Mouse (Mus musculus): Measurements from ENCODE around the gene Dscam. TPM values are rescaled to one million over a fixed set of nuclear protein-coding genes. Genes with fewer than 3 reads are reported as not detected.

Gene Dscam
- total RNA-seq, 2 experiments from 2014 or later: 41.2 to 44.9 TPM

DNA sequence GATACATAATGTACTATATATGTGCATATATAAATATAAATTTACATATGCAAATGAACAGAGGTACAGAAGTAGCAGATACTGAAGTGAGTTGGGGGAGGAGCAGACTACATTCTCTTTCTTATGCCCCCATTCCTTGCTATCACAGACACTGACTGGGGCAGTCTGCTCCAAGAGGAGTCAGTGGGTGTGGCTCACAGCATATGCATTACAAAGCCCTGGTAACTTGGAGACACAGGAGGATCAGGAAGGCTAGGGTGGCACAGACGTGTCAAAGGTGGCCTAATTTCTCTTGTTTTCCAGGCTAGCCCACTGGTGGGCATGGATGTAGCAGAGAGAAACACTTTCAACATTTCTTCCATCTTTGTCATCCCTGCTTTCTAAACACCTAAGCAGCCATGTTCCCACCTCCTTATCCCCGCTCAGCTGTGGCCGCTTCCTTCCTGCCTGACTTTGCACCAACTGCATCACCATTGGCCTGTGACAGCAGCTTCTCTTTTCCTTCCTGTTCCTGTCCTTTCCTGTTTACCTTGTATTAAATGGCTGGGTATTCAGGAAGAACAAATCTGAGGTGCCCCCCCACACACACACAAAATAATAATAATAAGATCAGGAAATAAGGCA, 325.0 kb downstream of the Dscam start:
- Histone ChIP-seq H3K27ac (no peak overlapping the region), H3K4me3 (no peak overlapping the region)
- intact Hi-C loops (cut with DNase I): no loop called here
- DNase-seq (ENCODE audit: extremely low spot score in 1 of 2, low spot score in 2 of 2): no peak
- no peak for TF ChIP-seq CTCF (IDR thresholded peaks at IDR 0.05)

DNA sequence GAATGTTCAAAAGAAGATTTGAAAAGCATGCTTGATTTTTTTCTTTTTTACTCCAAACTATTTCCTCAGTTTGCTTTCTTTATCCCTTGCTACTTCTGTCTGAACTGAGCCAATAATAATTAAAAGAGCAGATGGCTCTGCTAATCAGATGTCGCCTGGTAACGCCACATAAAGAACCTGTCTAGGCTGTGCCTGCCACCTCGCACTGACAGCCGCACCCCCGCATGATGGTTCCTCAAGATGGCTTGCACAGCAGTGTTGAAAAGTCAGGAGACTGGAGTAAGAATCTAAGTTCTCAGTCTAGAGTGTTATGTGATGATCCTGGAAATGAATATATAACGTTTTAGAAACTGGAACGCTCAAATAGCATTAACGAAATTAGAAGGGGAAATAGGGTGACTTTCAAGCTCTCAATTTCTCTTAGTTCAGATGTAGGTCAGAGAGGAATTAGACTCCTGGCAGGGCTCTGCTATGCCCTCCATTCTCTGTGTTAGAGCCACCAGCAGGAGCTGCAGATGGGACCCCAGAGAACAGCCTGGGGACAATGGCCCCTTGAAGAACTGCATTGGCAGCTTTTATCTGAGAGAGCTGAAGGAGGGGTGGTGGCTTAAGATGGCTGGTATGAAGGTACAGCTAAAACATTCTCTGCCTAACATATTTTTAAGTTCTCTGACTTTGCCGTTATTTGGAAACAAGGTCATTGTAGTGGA, 326.7 kb downstream of the Dscam start:
- TF ChIP-seq CTCF (IDR thresholded peaks at IDR 0.05): no peak
- intact Hi-C loops (cut with DNase I): loop anchor here (5.0 kb wide), 1 partner anchor 443 kb away; no protein-coding TSS in a partner anchor
- no peak overlapping the region for H3K27ac ChIP-seq
- H3K4me3 ChIP-seq: no peak overlapping the region
- DNase-seq (ENCODE audit: extremely low spot score in 1 of 2, low spot score in 2 of 2): peak in 1 of 2 experiments; percentile 70

DNA sequence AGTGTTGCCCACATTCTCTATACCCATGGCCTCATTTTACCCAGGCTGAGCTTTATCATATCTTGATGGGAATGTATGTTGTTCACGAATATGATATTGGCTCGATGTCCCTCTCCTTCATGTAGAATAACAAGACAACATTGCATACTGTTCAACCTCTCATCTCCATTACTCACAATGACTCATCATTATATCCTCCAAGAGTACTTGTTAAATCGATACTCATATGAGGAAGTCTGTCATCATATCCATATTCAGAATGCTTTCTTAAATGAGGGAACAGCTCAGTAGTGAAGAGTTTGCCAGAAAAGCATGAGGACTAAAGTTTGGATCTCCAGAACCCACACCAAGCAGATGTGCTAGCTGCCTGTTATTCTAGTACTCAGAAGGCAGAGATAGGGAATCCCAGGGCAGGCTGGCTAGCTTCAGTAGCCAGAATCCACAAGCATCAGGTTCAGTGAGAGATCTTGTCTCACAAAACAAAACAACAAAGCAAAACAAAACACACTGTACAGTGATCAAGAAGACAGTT, 327.7 kb downstream of the Dscam start:
- Histone ChIP-seq H3K4me3 (no peak overlapping the region), H3K27ac (no peak overlapping the region)
- DNase-seq (ENCODE audit: extremely low spot score in 1 of 2, low spot score in 2 of 2): no peak
- intact Hi-C loops (cut with DNase I): loop anchor here (5.0 kb wide), 1 partner anchor 444 kb away; no protein-coding TSS in a partner anchor
- no peak for TF ChIP-seq CTCF (IDR thresholded peaks at IDR 0.05)

DNA sequence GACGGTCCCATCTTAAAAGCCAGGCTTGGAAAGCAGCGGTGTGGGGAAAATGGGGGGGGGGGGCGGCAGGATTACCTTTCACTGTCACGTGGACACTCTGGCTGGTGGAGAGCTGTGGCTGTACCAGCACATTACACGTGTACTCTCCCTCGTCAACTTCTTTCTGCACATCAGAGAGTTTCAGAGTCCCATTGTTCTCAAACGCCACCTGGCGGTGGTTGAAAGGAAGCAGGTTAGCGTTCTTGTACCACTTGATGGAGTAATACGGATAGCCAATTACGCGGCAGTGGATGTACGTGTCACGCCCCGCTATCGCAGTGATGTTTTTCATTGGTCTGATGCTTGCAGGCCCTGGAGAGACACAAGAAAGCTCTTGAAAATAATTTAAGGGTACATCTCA, 350.9 kb downstream of the Dscam start:
- peak; percentile 56 to 65 for DNase-seq (ENCODE audit: extremely low spot score in 1 of 2, low spot score in 2 of 2)
- peak; percentile 72 for TF ChIP-seq CTCF (IDR thresholded peaks at IDR 0.05)
- no peak overlapping the region for H3K4me3 ChIP-seq
- intact Hi-C loops (cut with DNase I): loop anchor here (1.0 to 2.0 kb wide), 2 partner anchors 62 to 135 kb away; no protein-coding TSS in a partner anchor
- no peak overlapping the region for H3K27ac ChIP-seq

DNA sequence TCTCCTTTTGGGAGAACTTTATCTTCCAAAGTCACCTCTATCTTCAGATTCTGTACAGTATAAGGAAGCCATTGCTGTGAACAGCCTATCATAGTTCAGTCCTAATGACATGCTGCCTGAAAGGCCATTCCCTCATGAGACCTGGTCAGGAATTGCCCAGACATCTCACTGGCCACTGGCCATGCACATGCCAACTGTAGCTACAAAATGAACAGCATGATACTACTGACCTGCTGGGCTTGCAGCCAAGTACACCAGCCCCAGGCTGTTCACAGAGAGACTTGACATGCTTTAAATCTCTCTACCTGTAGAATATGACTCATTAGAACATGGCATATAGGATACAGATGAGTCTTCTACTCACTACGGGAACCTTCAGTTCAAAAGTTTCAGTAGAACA, 364.3 kb downstream of the Dscam start:
- Histone ChIP-seq H3K27ac (no peak overlapping the region), H3K4me3 (no peak overlapping the region)
- DNase-seq (ENCODE audit: extremely low spot score in 1 of 2, low spot score in 2 of 2): no peak
- intact Hi-C loops (cut with DNase I): no loop called here
- TF ChIP-seq CTCF (IDR thresholded peaks at IDR 0.05): no peak

DNA sequence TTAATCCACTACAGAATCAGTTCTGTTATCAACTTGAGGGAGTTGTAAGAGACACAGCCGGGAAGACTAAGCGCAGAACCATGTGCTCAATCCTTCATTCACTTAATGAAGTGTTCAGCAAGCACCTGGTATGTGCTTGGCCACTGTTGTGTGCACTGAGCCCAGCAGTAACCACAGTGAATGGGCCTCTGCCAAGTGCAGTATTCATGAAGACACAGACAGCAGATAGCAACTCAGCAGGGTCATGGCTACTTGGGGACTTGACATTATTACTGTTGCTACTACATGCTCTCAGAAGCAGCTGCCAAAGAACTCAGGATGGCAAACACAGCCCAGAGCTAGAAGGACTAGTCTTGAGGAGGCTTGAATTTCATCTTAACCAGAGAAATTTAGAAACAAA, 367.9 kb downstream of the Dscam start:
- no peak overlapping the region for H3K27ac ChIP-seq
- TF ChIP-seq CTCF (IDR thresholded peaks at IDR 0.05): no peak
- intact Hi-C loops (cut with DNase I): no loop called here
- no peak overlapping the region for H3K4me3 ChIP-seq
- DNase-seq (ENCODE audit: extremely low spot score in 1 of 2, low spot score in 2 of 2): no peak

DNA sequence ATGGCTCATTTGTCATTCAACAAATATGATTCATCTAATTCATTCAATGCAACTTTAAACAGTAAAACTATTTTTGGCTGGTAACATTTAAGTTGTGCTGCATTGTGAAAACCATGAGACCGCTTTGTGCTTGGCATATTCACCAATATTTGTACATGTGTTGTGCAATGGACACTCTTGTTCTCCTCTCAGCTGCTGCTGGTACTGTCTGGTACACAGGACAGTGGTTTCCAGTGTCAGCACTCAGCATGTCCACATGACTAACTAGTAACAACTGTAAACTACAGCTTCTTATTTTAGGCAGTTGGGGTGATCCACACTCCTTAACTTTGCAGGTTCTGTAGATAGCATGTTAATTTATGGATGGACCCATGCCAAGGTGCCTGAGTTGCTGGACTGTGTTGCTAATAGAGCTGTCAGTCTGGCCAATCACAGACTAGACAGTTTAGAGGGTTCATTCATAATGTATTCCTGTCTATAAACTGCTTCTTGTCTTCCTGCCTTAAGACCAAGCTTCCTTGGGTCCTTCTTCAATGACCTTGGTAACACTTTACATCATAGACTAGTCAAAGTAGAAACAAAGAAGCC, 368.8 kb downstream of the Dscam start:
- DNase-seq (ENCODE audit: extremely low spot score in 1 of 2, low spot score in 2 of 2): no peak
- Histone ChIP-seq H3K27ac (no peak overlapping the region), H3K4me3 (no peak overlapping the region)
- intact Hi-C loops (cut with DNase I): no loop called here
- no peak for TF ChIP-seq CTCF (IDR thresholded peaks at IDR 0.05)

DNA sequence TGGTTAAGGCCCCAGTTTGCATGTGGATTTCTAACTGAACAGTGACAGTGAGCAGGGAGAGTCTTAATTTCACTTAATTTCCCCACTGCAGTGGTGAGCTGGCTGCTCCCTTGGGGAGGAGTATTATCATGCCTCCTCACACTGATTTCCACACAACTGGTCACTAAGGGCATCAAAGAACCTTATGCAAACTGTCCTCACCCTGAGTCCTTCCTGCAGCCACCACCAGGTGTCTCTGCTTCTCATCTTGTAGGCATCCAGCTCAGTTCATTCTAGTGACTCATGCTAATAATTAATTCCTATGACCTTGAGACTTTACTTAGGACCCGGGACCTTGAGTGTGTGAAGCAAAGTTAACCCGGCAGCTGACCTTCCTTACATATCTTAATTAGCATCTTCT, 375.1 kb downstream of the Dscam start:
- peak in 1 of 2 experiments; percentile 28 for DNase-seq (ENCODE audit: extremely low spot score in 1 of 2, low spot score in 2 of 2)
- H3K27ac ChIP-seq: no peak overlapping the region
- no peak overlapping the region for H3K4me3 ChIP-seq
- intact Hi-C loops (cut with DNase I): loop anchor here (10.0 kb wide), 1 partner anchor 499 kb away; no protein-coding TSS in a partner anchor
- TF ChIP-seq CTCF (IDR thresholded peaks at IDR 0.05): peak; percentile 66

DNA sequence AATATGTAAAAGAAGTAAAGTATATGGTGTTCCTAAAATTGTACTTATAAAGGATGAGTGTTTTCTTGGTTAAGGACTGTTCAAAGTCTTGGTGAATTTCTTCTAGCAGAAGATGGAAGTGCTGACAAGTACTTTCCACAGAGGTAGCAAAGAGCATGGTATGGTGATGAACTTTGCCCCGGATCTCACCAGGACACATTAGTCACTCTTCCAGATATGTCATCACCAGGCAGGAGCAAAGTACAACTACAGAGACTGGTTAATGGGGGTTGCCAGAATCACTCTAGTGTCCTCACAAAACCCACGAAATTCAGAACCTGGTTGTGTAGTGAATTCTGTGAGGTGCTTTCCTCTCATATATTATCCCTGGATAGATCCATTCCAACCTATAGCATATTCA, 379.2 kb downstream of the Dscam start:
- intact Hi-C loops (cut with DNase I): loop anchor here (10.0 kb wide), 1 partner anchor 503 kb away; no protein-coding TSS in a partner anchor
- Histone ChIP-seq H3K4me3 (no peak overlapping the region), H3K27ac (no peak overlapping the region)
- no peak for DNase-seq (ENCODE audit: extremely low spot score in 1 of 2, low spot score in 2 of 2)
- no peak for TF ChIP-seq CTCF (IDR thresholded peaks at IDR 0.05)

DNA sequence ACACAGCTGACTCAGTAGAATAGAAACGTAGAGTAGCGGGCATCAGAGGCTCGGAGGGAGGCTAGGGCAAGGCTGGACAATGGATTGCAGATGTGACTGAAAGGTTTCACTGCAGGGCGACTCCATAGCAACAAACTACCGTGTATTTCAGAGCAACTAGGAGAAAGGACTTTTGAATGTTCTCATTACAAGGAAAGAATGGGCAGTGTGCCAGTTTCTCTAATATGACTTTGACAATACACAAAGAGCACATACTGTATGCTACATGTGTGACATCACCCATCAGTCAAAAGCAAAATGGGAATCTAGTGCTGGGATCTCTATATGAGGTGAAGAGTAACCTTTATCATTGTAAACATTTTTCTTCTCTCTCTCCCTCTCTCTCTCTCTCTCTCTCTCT, 382.3 kb downstream of the Dscam start:
- Histone ChIP-seq H3K27ac (no peak overlapping the region), H3K4me3 (no peak overlapping the region)
- DNase-seq (ENCODE audit: extremely low spot score in 1 of 2, low spot score in 2 of 2): no peak
- no peak for TF ChIP-seq CTCF (IDR thresholded peaks at IDR 0.05)
- intact Hi-C loops (cut with DNase I): no loop called here

DNA sequence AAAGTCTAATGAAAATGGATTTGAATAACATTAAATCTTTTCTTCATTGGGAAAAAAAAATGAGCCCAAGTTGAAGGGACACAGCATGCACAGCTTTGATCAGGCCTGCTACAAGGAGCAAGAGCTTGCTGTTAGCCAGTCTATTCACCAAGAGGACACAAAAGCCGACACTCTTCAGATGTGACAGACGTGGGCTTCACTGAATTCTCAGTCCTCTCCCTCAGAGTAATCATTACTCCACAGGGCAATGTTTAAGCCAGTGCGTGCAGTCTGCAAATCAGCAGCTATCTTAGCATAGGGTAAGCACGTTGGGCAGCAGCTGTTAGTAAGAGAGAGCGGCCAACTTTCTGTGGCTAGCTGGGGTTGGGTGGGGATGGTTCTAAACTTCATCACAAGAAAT, 391.5 kb downstream of the Dscam start:
- intact Hi-C loops (cut with DNase I): no loop called here
- DNase-seq (ENCODE audit: extremely low spot score in 1 of 2, low spot score in 2 of 2): no peak
- no peak overlapping the region for H3K27ac ChIP-seq
- H3K4me3 ChIP-seq: no peak overlapping the region
- no peak for TF ChIP-seq CTCF (IDR thresholded peaks at IDR 0.05)

DNA sequence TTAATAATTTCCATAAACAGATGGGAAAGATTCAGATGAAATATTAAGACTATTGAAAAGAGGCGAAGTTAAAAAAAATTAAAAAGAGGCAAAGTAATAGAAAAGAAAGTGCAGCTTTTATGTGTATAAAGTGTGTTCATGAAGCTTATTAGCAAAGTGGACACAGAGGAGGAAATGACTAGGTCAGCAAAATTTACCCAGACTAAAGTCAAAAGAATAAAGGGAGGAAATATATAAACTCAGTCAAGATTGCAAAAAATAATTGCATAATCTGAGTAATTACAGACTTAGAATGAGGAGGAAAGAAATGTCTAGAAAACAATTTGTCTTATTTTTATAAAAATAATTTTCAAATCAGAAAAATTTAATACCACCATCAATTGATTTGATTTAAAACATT, 396.3 kb downstream of the Dscam start:
- H3K27ac ChIP-seq: no peak overlapping the region
- H3K4me3 ChIP-seq: no peak overlapping the region
- intact Hi-C loops (cut with DNase I): no loop called here
- no peak for DNase-seq (ENCODE audit: extremely low spot score in 1 of 2, low spot score in 2 of 2)
- no peak for TF ChIP-seq CTCF (IDR thresholded peaks at IDR 0.05)
